Mouse (Mus musculus) thymus, adult 18-20 months (tissue): ENCODE data around the gene Banp.

ENCODE experiments used
- DNase-seq, 2 experiments: peaks; one replicate each; pipeline ENCODE4 v3.0.0; 2022; ENCODE audit warnings: mixed read lengths in 2 of 2

The Banp gene

GRCm38 (mm10) chr8:121949222-121949800 is at the start of gene Banp:
Gene Banp (plus strand): TSS chr8:121949750.
- no peak for DNase-seq

- no peak for DNase-seq
Measured at GRCm38 (mm10) chr8:121901498-121902236, 47.9 kb upstream of the Banp start.

GRCm38 (mm10) chr8:121903977-121904376 is 45.6 kb upstream of the Banp start:
- no peak for DNase-seq

GRCm38 (mm10) chr8:121904999-121905398 is 44.6 kb upstream of the Banp start:
- no peak for DNase-seq

GRCm38 (mm10) chr8:121905420-121905819 is 44.1 kb upstream of the Banp start:
- no peak for DNase-seq

GRCm38 (mm10) chr8:121905864-121906263 is 43.7 kb upstream of the Banp start:
- DNase-seq: no peak

- DNase-seq: peak in 1 of 2 experiments; percentile 21
Measured at GRCm38 (mm10) chr8:121906542-121907512, 42.7 kb upstream of the Banp start.

GRCm38 (mm10) chr8:121907587-121908248 is 41.8 kb upstream of the Banp start, which contains the start of gene Slc7a5:
Gene Slc7a5 (minus strand): TSS chr8:121907694.
- peak; percentile 94 to 95 for DNase-seq

GRCm38 (mm10) chr8:121908378-121909147 is 41.0 kb upstream of the Banp start:
- DNase-seq: no peak

GRCm38 (mm10) chr8:121909148-121909541 is 40.4 kb upstream of the Banp start:
- DNase-seq: no peak

GRCm38 (mm10) chr8:121909663-121910062 is 39.9 kb upstream of the Banp start:
- peak; percentile 31 to 55 for DNase-seq

GRCm38 (mm10) chr8:121911400-121911799 is 38.1 kb upstream of the Banp start:
- DNase-seq: no peak

- DNase-seq: no peak
Measured at GRCm38 (mm10) chr8:121911987-121912386, 37.6 kb upstream of the Banp start.

GRCm38 (mm10) chr8:121912831-121913230 is 36.7 kb upstream of the Banp start:
- no peak for DNase-seq

- no peak for DNase-seq
Measured at GRCm38 (mm10) chr8:121913378-121913777, 36.2 kb upstream of the Banp start.

- DNase-seq: no peak
Measured at GRCm38 (mm10) chr8:121919158-121919557, 30.4 kb upstream of the Banp start.

- DNase-seq: no peak
Measured at GRCm38 (mm10) chr8:121919731-121920130, 29.8 kb upstream of the Banp start.

GRCm38 (mm10) chr8:121921582-121921981 is 28.0 kb upstream of the Banp start:
- DNase-seq: no peak

GRCm38 (mm10) chr8:121922101-121922500 is 27.4 kb upstream of the Banp start:
- no peak for DNase-seq

- no peak for DNase-seq
Measured at GRCm38 (mm10) chr8:121924681-121925080, 24.9 kb upstream of the Banp start.

- DNase-seq: peak; percentile 35 to 36
Measured at GRCm38 (mm10) chr8:121925624-121926023, 23.9 kb upstream of the Banp start.

GRCm38 (mm10) chr8:121926266-121926665 is 23.3 kb upstream of the Banp start:
- DNase-seq: no peak
